Mouse (Mus musculus) embryonic fibroblast, embryonic 13.5 days (primary cell): ENCODE measurements around the gene Syf2.

ENCODE experiments used
- CTCF ChIP-seq: IDR thresholded peaks from 2 replicates; pipeline ENCODE4 v1.5.1; 2011; ENCODE audit warnings: mild to moderate bottlenecking, control low read depth, low read length, moderate library complexity, borderline replicate concordance; ENCODE audit not compliant: insufficient read depth
- POLR2A ChIP-seq: IDR thresholded peaks from 2 replicates; pipeline ENCODE4 v1.6.1; 2011; ENCODE audit warnings: low read depth, mild to moderate bottlenecking, control low read depth, low read length, moderate library complexity

DNA sequence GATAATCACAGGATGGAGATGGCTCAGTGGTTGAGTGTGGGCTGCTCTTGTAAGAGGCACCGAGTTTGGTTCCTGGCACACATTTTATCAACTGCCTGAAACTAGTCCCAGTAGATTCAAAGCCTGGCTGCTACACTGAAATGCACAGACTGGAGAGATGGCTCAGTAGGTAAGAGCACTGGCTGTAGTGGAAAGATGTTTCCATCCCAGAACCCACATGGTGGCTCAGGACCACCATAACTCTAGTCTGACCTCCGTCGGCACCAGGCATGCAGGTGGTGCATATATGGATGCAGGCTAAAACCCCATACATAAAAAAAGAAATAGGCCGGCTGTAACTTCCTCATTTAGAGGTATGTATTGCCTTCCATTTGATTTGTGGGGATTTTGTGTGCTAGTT is 1.2 kb upstream of the Syf2 start:
- TF ChIP-seq POLR2A (0 out of 2 replicates have a peak, but pooled peaks have one; percentile 23), CTCF (no peak)
